Mouse (Mus musculus) lung, postnatal 0 days (tissue): ENCODE measurements around the gene Cyp2w1. TPM values are rescaled to one million over a fixed set of nuclear protein-coding genes. Genes with fewer than 3 reads are reported as not detected.

Experiments
- ATAC-seq: fragments of 200-750 bp; cut with Nextera tagmentation; 2 replicates; pipeline ENCODE4 v1.8.0; 2017; ENCODE audit warnings: moderate library complexity
- DNase-seq: peaks from one replicate; pipeline ENCODE4 v3.0.0-alpha.2; 2016; ENCODE audit warnings: low spot score
- H3K27ac ChIP-seq: fragments of 300-500 bp; sonication (generic); 2 replicates; pipeline ENCODE4 v1.5.1; 2014; ENCODE audit warnings: antibody characterized with exemption, mild to moderate bottlenecking, low read length, mixed read lengths
- H3K27me3 ChIP-seq: fragments of 300-500 bp; sonication (generic); replicated peaks from 2 replicates; pipeline ENCODE4 v1.6.1; 2014; ENCODE audit warnings: low read length, mixed read lengths; ENCODE audit not compliant: insufficient read depth
- H3K36me3 ChIP-seq: fragments of 300-500 bp; sonication (generic); 2 replicates; pipeline ENCODE4 v1.6.1; 2014; ENCODE audit warnings: low read length, mixed read lengths; ENCODE audit not compliant: insufficient read depth
- H3K4me1 ChIP-seq: fragments of 300-500 bp; sonication (generic); 2 replicates; pipeline ENCODE4 v1.6.1; 2014; ENCODE audit warnings: antibody characterized with exemption, low read depth, low read length, mixed read lengths; ENCODE audit not compliant: insufficient read depth
- H3K4me2 ChIP-seq: fragments of 300-500 bp; sonication (generic); replicated peaks from 2 replicates; pipeline ENCODE4 v1.6.1; 2014; ENCODE audit warnings: low read depth, mild to moderate bottlenecking, low read length, moderate library complexity, mixed read lengths
- H3K4me3 ChIP-seq: fragments of 300-500 bp; sonication (generic); 2 replicates; pipeline ENCODE4 v1.5.1; 2014; ENCODE audit warnings: low read depth, low read length
- H3K9ac ChIP-seq: fragments of 300-500 bp; sonication (generic); replicated peaks from 2 replicates; pipeline ENCODE4 v1.6.1; 2014; ENCODE audit warnings: low read depth, mild to moderate bottlenecking
- H3K9me3 ChIP-seq: fragments of 300-500 bp; sonication (generic); 2 replicates; pipeline ENCODE4 v1.6.1; 2016; ENCODE audit warnings: low read length, mixed read lengths
- CTCF ChIP-seq: IDR thresholded peaks from 2 replicates; pipeline ENCODE4 v1.5.1; 2016; ENCODE audit warnings: antibody characterized with exemption, mild to moderate bottlenecking
- EP300 ChIP-seq: IDR thresholded peaks from 2 replicates; pipeline ENCODE4 v1.6.1; 2016; ENCODE audit warnings: antibody characterized with exemption, mild to moderate bottlenecking, control low read depth
- WGBS: fragments of 180-500 bp; shearing (Covaris S2); extraction: QIAGEN DNeasy Blood & Tissue Kit; methylation state at CpG from one replicate; pipeline ENCODE4 v1.1.7; 2014; 5-methylcytosine and 5-hydroxymethylcytosine counted together
- polyA plus RNA-seq: library from polyadenylated mRNA; unstranded; fragments of >200 nt; fragmentation: Nextera tagmentation; extraction: Ambion mirVana; gene quantifications from 2 replicates; pipeline ENCODE4 v1.2.1, GENCODE M21; 2015

The Cyp2w1 gene
- polyA plus RNA-seq, 1 experiment from 2014 or later: not detected

GRCm38 (mm10) chr5:139344687-139345363 lies 7.6 kb upstream of the Cyp2w1 start:
- Histone ChIP-seq H3K9me3 (no peaks in the 10 kb centered on the region), H3K9ac (peak overlapping the region; percentile 85), H3K4me3 (peak overlapping the region; percentile 74), H3K4me2 (peak overlapping the region; percentile 95), H3K4me1 (peaks cover 6% of the 10 kb centered on the region; the same call in 1 of the 2 replicates), H3K27me3 (no peaks in the 10 kb centered on the region), H3K27ac (peak overlapping the region; percentile 84), H3K36me3 (peaks cover 6% of the 10 kb centered on the region; the same call in 1 of the 2 replicates)
- ATAC-seq (peak; percentile 97), DNase-seq (peak; percentile 98)
- no peak for TF ChIP-seq EP300
- no peak for TF ChIP-seq CTCF
- WGBS: under 1% methylated on average over 33 of the region's 33 CpGs

- Histone ChIP-seq H3K9ac (no peak overlapping the region), H3K4me1 (peaks cover 6% of the 10 kb centered on the region; the same call in 1 of the 2 replicates), H3K27ac (peak overlapping the region; percentile 22; the same call in 1 of the 2 replicates), H3K27me3 (no peaks in the 10 kb centered on the region), H3K4me2 (peak overlapping the region; percentile 95), H3K9me3 (no peaks in the 10 kb centered on the region), H3K36me3 (peaks cover 6% of the 10 kb centered on the region; the same call in 1 of the 2 replicates), H3K4me3 (peak overlapping the region; percentile 74; the same call in 1 of the 2 replicates)
- DNase-seq: no peak
- TF ChIP-seq CTCF: no peak
- TF ChIP-seq EP300: no peak
- 9% methylated on average over 5 of the region's 5 CpGs for WGBS
- ATAC-seq: peak; percentile 22
Observed at GRCm38 (mm10) chr5:139345364-139345714, 7.1 kb upstream of the Cyp2w1 start.

GRCm38 (mm10) chr5:139347225-139347624 lies 5.2 kb upstream of the Cyp2w1 start:
- peaks cover 4% of the 10 kb centered on the region; the same call in 1 of the 2 replicates for H3K36me3 ChIP-seq
- WGBS: 33% methylated on average over 1 of the region's 1 CpGs
- no peak overlapping the region for H3K9ac ChIP-seq
- TF ChIP-seq EP300 (no peak), CTCF (no peak)
- H3K27ac ChIP-seq: no peak overlapping the region
- ATAC-seq (no peak), DNase-seq (no peak)
- peaks cover 6% of the 10 kb centered on the region; the same call in 1 of the 2 replicates for H3K4me1 ChIP-seq
- H3K4me2 ChIP-seq: no peak overlapping the region
- H3K27me3 ChIP-seq: no peaks in the 10 kb centered on the region
- no peaks in the 10 kb centered on the region for H3K9me3 ChIP-seq
- H3K4me3 ChIP-seq: no peak overlapping the region

GRCm38 (mm10) chr5:139349713-139350112 lies 2.7 kb upstream of the Cyp2w1 start:
- Histone ChIP-seq H3K36me3 (no peaks in the 10 kb centered on the region), H3K4me2 (no peak overlapping the region), H3K4me3 (no peak overlapping the region)

GRCm38 (mm10) chr5:139351134-139351533 lies 1.3 kb upstream of the Cyp2w1 start, which contains the start of gene Cox19:
Gene Cox19 (minus strand): TSS chr5:139351418.
- TF ChIP-seq CTCF (no peak), EP300 (no peak)
- Histone ChIP-seq H3K4me1 (no peaks in the 10 kb centered on the region), H3K36me3 (no peaks in the 10 kb centered on the region), H3K4me2 (no peak within 1 kb of the TSS), H3K9ac (no peak within 1 kb of the TSS), H3K4me3 (no peak within 1 kb of the TSS), H3K27me3 (no peaks in the 10 kb centered on the region), H3K9me3 (no peaks in the 10 kb centered on the region), H3K27ac (no peak within 1 kb of the TSS)
- ATAC-seq (no peak), DNase-seq (no peak)
- 50% methylated on average over 5 of the region's 5 CpGs for WGBS

More at GRCm38 (mm10) chr5:139349713-139350112, 2.7 kb upstream of the Cyp2w1 start:
- no peaks in the 10 kb centered on the region for H3K27me3 ChIP-seq
- no peak for DNase-seq
- no peak overlapping the region for H3K9ac ChIP-seq
- 66% methylated on average over 6 of the region's 6 CpGs for WGBS
- H3K9me3 ChIP-seq: no peaks in the 10 kb centered on the region
- H3K27ac ChIP-seq: no peak overlapping the region
- no peak for TF ChIP-seq CTCF
- TF ChIP-seq EP300: no peak
- ATAC-seq: no peak
- no peaks in the 10 kb centered on the region for H3K4me1 ChIP-seq

GRCm38 (mm10) chr5:139351628-139352027 lies 789 bp upstream of the Cyp2w1 start:
- WGBS: 40% methylated on average over 8 of the region's 8 CpGs
- Histone ChIP-seq H3K27ac (no peak overlapping the region), H3K4me3 (no peak overlapping the region), H3K36me3 (no peaks in the 10 kb centered on the region), H3K9ac (no peak overlapping the region), H3K27me3 (no peaks in the 10 kb centered on the region), H3K4me1 (no peaks in the 10 kb centered on the region), H3K9me3 (no peaks in the 10 kb centered on the region), H3K4me2 (no peak overlapping the region)
- ATAC-seq (no peak), DNase-seq (no peak)
- TF ChIP-seq EP300 (no peak), CTCF (no peak)
